ENCODE assay signal across 33 mouse cellular contexts in genomic region chrX:6582646-6583045, GRCm38 (mm10).
DNase-seq lines count a peak whose midpoint lies in the region; ATAC-seq lines count a peak whose summit lies in the region.
"Had no signal": no experiment of that assay in that cellular context is flagged by ENCODE, and none has a peak within 500 bp of the region (broad histone marks: within the 10 kb centered on the region; RNA-seq: fewer than 3 reads in every experiment).

No protein-coding gene starts in this region.

- no peak overlapping the region for H3K4me3 ChIP-seq in kidney, embryonic 14.5 days (ENCODE audit: low read length)
- H3K4me3 ChIP-seq: embryonic facial prominence, embryonic 13.5 days; forebrain, embryonic 10.5 days; forebrain, embryonic 15.5 days; hindbrain, embryonic 12.5 days; midbrain, embryonic 13.5 days had no signal

- H3K27ac ChIP-seq in kidney, embryonic 14.5 days (ENCODE audit: low read depth, low read length) = no peak overlapping the region
- H3K27ac ChIP-seq: embryonic facial prominence, embryonic 13.5 days; forebrain, embryonic 10.5 days; forebrain, embryonic 15.5 days; hindbrain, embryonic 12.5 days; liver, embryonic 14.5 days; macrophage; midbrain, embryonic 13.5 days; stomach, postnatal 0 days had no signal

- H3K4me1 ChIP-seq in kidney, embryonic 14.5 days (ENCODE audit: control insufficient read depth, insufficient read depth, low read length) = no peaks in the 10 kb centered on the region
- H3K4me1 ChIP-seq: embryonic facial prominence, embryonic 13.5 days; forebrain, embryonic 10.5 days; forebrain, embryonic 15.5 days; hindbrain, embryonic 12.5 days; midbrain, embryonic 13.5 days had no signal

- H3K36me3 ChIP-seq in kidney, embryonic 14.5 days (ENCODE audit: control insufficient read depth, insufficient read depth, low read length) = no peaks in the 10 kb centered on the region; the same call in 1 of the 2 replicates
- H3K36me3 ChIP-seq: forebrain, embryonic 15.5 days had no signal

- no peak overlapping the region for H3K4me2 ChIP-seq in kidney, embryonic 14.5 days (replicated peaks; ENCODE audit: low read depth, low read length)
- H3K4me2 ChIP-seq: embryonic facial prominence, embryonic 13.5 days; forebrain, embryonic 15.5 days; heart, embryonic 11.5 days; hindbrain, embryonic 12.5 days; midbrain, embryonic 13.5 days had no signal

- peak; percentile 70 for DNase-seq in kidney, adult 11 months
- DNase-seq in Muller cell, postnatal 12 days (ENCODE audit: inconsistent ontology term) = peak; percentile 1
- peak; percentile 70 to 79 for DNase-seq in kidney, adult 8-10 months
- DNase-seq in kidney, postnatal 25 days = peak; percentile 81 to 83
- no peak for DNase-seq in right cerebral cortex, postnatal 36 days (ENCODE audit: low spot score in 2 of 2)
- no peak for DNase-seq in ovary, postnatal 36 days (ENCODE audit: low spot score)
- DNase-seq: adrenal gland, postnatal 36 days; B cell, adult 2 months; cerebellum, adult 8-10 months; gastrocnemius, postnatal 25 days; heart, adult 18-20 months; heart, postnatal 36 days; layer of hippocampus, postnatal 36 days; liver; lung, adult 2 months; lung, postnatal 10 days; retina, postnatal 1 day; right cerebral cortex, postnatal 25 days; spleen, adult 18-20 months; thymus, adult 2 months; thymus, postnatal 36 days had no signal

- no peaks in the 10 kb centered on the region for H3K9me3 ChIP-seq in kidney, embryonic 14.5 days (ENCODE audit: control insufficient read depth, low read length)
- H3K9me3 ChIP-seq: embryonic facial prominence, embryonic 13.5 days; forebrain, embryonic 10.5 days; forebrain, embryonic 15.5 days; hindbrain, embryonic 12.5 days; midbrain, embryonic 13.5 days had no signal

- WGBS in kidney, embryonic 14.5 days = 89% methylated on average over 2 of the region's 2 CpGs

- H3K9ac ChIP-seq in kidney, embryonic 14.5 days (ENCODE audit: low read depth, low read length) = no peak overlapping the region
- H3K9ac ChIP-seq: embryonic facial prominence, embryonic 13.5 days; forebrain, embryonic 15.5 days; hindbrain, embryonic 12.5 days; liver, embryonic 14.5 days; midbrain, embryonic 13.5 days had no signal

- H3K27me3 ChIP-seq in kidney, embryonic 14.5 days (ENCODE audit: control insufficient read depth, insufficient read depth, low read length) = no peaks in the 10 kb centered on the region
- H3K27me3 ChIP-seq: embryonic facial prominence, embryonic 13.5 days; forebrain, embryonic 15.5 days; hindbrain, embryonic 12.5 days; midbrain, embryonic 13.5 days; Patski had no signal

- no peak for ATAC-seq in kidney, embryonic 14.5 days (ENCODE audit: low FRiP score, low TSS enrichment)
- ATAC-seq: forebrain, embryonic 15.5 days; intestine, postnatal 0 days; midbrain, embryonic 13.5 days; Patski had no signal

Comparison
In these comparisons a context has a peak if more than half of its experiments do, and no peak if none do; other contexts are left out.
1. DNase-seq: peak in kidney, adult 11 months (single experiment), Muller cell, postnatal 12 days (single experiment), kidney, adult 8-10 months (2 of 2) and kidney, postnatal 25 days (2 of 2); none in right cerebral cortex, postnatal 36 days (0 of 2) and ovary, postnatal 36 days (single experiment).